Mouse (Mus musculus) thymus, postnatal 14 days (tissue): ENCODE results near the gene Smarcb1.

Source experiments
- DNase-seq: peaks from one replicate; pipeline ENCODE4 v3.0.0; 2021

Smarcb1 gene

GRCm38 (mm10) chr10:75921026-75921725 lies at the start of gene Smarcb1:
Gene Smarcb1, minus strand, starts transcription at chr10:75921617.
- peak; percentile 95 for DNase-seq

GRCm38 (mm10) chr10:75954381-75954811 lies 33.0 kb upstream of the Smarcb1 start, which contains the start of gene Gm5134:
Gene Gm5134, plus strand, starts transcription at chr10:75954514.
- peak; percentile 48 for DNase-seq

- peak; percentile 50 for DNase-seq
Measured at GRCm38 (mm10) chr10:75951424-75952050, 30.1 kb upstream of the Smarcb1 start.

- DNase-seq = peak; percentile 61
Measured at GRCm38 (mm10) chr10:75950791-75951210, 29.4 kb upstream of the Smarcb1 start.

- DNase-seq = no peak
Measured at GRCm38 (mm10) chr10:75949053-75950045, 27.9 kb upstream of the Smarcb1 start.

- DNase-seq = no peak
Measured at GRCm38 (mm10) chr10:75948079-75948478, 26.7 kb upstream of the Smarcb1 start.

GRCm38 (mm10) chr10:75945896-75946295 lies 24.5 kb upstream of the Smarcb1 start:
- DNase-seq = no peak

- no peak for DNase-seq
Measured at GRCm38 (mm10) chr10:75945213-75945612, 23.8 kb upstream of the Smarcb1 start.

GRCm38 (mm10) chr10:75944066-75944772 lies 22.8 kb upstream of the Smarcb1 start:
- no peak for DNase-seq

- DNase-seq = no peak
Measured at GRCm38 (mm10) chr10:75942736-75943477, 21.5 kb upstream of the Smarcb1 start, which contains the start of gene Vpreb3. Gene Vpreb3, plus strand, starts transcription at chr10:75943057.

GRCm38 (mm10) chr10:75941042-75941824 lies 19.8 kb upstream of the Smarcb1 start:
- no peak for DNase-seq

- no peak for DNase-seq
Measured at GRCm38 (mm10) chr10:75940520-75940919, 19.1 kb upstream of the Smarcb1 start, which contains the start of gene Gm867. Gene Gm867, minus strand, starts transcription at chr10:75940672.

- no peak for DNase-seq
Measured at GRCm38 (mm10) chr10:75939481-75940234, 18.2 kb upstream of the Smarcb1 start.

- DNase-seq = no peak
Measured at GRCm38 (mm10) chr10:75937851-75938643, 16.6 kb upstream of the Smarcb1 start.

- DNase-seq = no peak
Measured at GRCm38 (mm10) chr10:75936909-75937667, 15.7 kb upstream of the Smarcb1 start.

- peak; percentile 70 for DNase-seq
Measured at GRCm38 (mm10) chr10:75935680-75936541, 14.5 kb upstream of the Smarcb1 start, which contains the start of gene Mmp11. Gene Mmp11, minus strand, starts transcription at chr10:75936496.

- DNase-seq = no peak
Measured at GRCm38 (mm10) chr10:75934991-75935390, 13.6 kb upstream of the Smarcb1 start.
